Mouse (Mus musculus) hindbrain, embryonic 10.5 days (tissue): Measurements from ENCODE around the gene Grid2ip. TPM values are rescaled to one million over a fixed set of nuclear protein-coding genes. Genes with fewer than 3 reads are reported as not detected.
"Not testable (repeated sequence)": the region's sequence is repeated elsewhere in the genome, so short reads cannot be mapped to it uniquely, and the experiment has no call there.

Experiments
- DNase-seq: peaks from one replicate; pipeline ENCODE4 v3.0.0-alpha.2; 2017; ENCODE audit warnings: low spot score
- H3K27ac ChIP-seq: fragments of 300-500 bp; sonication (generic); 2 replicates; pipeline ENCODE4 v1.5.1; 2016; ENCODE audit warnings: mild to moderate bottlenecking, moderate library complexity
- H3K27me3 ChIP-seq: fragments of 300-500 bp; sonication (generic); 2 replicates; pipeline ENCODE4 v1.6.1; 2016; ENCODE audit warnings: mild to moderate bottlenecking; ENCODE audit not compliant: poor library complexity, insufficient read depth, severe bottlenecking
- H3K36me3 ChIP-seq: fragments of 300-500 bp; sonication (generic); 2 replicates; pipeline ENCODE4 v1.6.1; 2016; ENCODE audit warnings: mild to moderate bottlenecking, moderate library complexity
- H3K4me1 ChIP-seq: fragments of 300-500 bp; sonication (generic); replicated peaks from 2 replicates; pipeline ENCODE4 v1.6.1; 2016; ENCODE audit warnings: mild to moderate bottlenecking
- H3K4me3 ChIP-seq: fragments of 300-500 bp; sonication (generic); 2 replicates; pipeline ENCODE4 v1.5.1; 2016; ENCODE audit warnings: mild to moderate bottlenecking, moderate library complexity
- H3K9me3 ChIP-seq: fragments of 300-500 bp; sonication (generic); 2 replicates; pipeline ENCODE4 v1.6.1; 2016; ENCODE audit warnings: mild to moderate bottlenecking, moderate library complexity
- WGBS: fragments of 180-500 bp; shearing (Covaris S2); methylation state at CpG from one replicate; pipeline ENCODE4 v1.1.7; 2016; 5-methylcytosine and 5-hydroxymethylcytosine counted together
- polyA plus RNA-seq: library from polyadenylated mRNA; unstranded; fragments of >200 nt; fragmentation: Nextera tagmentation; extraction: Ambion mirVana; gene quantifications from 2 replicates; pipeline ENCODE4 v1.2.1, GENCODE M21; 2016

Gene Grid2ip
- polyA plus RNA-seq, 1 experiment from 2014 or later = 0.18 TPM

DNA sequence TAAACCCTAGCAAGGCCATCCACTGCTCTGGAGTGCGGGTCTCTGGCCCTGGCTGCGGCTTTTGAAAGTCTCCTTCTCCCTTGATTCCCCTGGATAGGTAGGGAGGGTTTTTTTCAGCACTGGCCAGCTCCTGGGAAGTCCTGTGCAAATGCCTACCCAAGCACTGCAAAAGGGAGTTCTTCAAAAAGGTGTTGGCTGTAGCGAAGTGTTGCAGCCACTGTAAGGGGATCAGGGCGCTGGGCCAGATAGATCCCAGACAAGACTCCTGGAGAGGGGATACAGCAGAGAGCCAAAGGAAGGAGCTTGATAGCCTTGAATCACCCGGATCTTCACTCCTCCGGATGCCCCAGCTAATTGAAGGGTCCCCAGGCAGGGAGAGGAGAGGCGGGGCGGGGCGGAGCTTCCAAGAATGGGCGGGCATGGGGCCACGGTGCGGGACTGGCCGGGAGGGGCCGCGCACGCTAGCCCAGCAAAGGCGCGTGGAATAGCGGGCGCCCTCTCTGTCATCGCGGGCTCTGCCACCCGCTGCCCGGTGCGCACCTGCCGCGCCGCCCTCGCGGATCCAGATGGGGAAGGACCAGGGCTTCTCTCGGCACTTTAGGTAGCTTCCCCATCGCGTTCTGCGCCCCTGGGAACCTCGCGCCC, 12.6 kb downstream of the Grid2ip start:
- Histone ChIP-seq H3K27me3 (peaks cover 94% of the 10 kb centered on the region), H3K27ac (no peak overlapping the region), H3K4me3 (peak overlapping the region; percentile 46), H3K36me3 (no peaks in the 10 kb centered on the region), H3K9me3 (no peaks in the 10 kb centered on the region), H3K4me1 (peaks cover 24% of the 10 kb centered on the region)
- no peak for DNase-seq
- WGBS = 2% methylated on average over 36 of the region's 36 CpGs

DNA sequence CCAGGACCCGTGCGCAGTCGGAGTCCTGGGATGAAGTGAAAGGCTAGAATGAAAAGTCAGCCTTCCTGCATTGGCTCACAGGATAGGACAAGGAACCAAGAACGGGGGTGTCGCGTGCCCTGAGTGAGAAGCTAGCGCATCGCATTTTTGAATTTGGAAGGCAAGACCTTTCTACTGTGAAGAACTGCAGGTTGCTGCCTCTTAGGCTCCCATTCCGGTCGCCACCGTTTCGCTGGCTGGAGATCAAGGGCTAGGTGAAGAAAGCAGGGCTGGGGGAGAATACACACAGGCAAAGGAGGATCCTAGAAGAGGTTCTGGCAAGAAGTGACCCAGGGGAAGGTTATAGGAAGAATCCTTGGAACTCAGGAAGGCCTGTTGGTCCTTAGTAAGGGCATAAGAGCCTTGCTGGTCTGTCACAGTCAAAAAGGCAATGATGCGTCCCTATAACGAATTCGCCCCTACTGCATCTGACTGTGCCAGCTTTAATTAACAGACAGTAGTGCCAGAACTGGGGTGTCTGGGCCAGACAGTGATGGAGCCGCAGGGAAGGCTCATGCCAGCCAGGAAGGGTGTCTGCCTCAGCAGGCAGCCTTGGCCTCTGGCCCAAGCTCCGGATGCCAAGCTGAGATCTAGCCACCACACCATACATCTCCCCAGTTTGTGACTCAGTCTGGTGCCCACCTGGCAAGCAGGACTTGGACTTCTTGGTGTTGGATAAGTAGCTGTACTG, 13.4 kb downstream of the Grid2ip start:
- Histone ChIP-seq H3K36me3 (no peaks in the 10 kb centered on the region), H3K4me3 (peak overlapping the region; percentile 46; the same call in 1 of the 2 replicates), H3K9me3 (no peaks in the 10 kb centered on the region), H3K27me3 (peaks cover 94% of the 10 kb centered on the region), H3K4me1 (peaks cover 22% of the 10 kb centered on the region), H3K27ac (no peak overlapping the region)
- no peak for DNase-seq
- 26% methylated on average over 17 of the region's 17 CpGs for WGBS

GRCm38 (mm10) chr5:143371146-143371510, 14.0 kb downstream of the Grid2ip start:
- peaks cover 89% of the 10 kb centered on the region for H3K27me3 ChIP-seq
- no peak for DNase-seq
- WGBS = 58% methylated on average over 4 of the region's 4 CpGs
- no peaks in the 10 kb centered on the region for H3K36me3 ChIP-seq
- no peak overlapping the region for H3K4me3 ChIP-seq
- peaks cover under 1% of the 10 kb centered on the region; the same call in 1 of the 2 replicates for H3K9me3 ChIP-seq
- H3K27ac ChIP-seq = no peak overlapping the region
- H3K4me1 ChIP-seq = peaks cover 22% of the 10 kb centered on the region

DNA sequence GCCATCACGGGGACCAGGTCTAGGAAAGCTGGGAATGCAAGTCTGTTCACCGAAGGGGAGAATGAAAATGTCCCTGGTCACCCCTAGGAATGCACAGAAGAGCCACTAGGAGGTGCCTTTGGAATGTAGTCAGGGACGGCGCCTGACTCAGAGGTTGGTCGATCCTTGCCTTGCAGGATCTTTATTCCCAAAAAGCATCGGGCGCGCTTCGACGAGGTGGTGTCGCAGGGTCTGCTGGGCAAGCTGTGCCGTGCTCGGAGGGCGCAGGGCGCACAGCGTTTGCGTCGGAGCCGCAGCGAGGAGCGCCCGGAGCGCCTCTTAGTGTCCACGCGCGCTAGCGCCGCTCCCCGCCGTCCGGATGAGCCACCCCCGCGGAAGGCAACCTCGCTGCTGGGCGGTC, 15.7 kb downstream of the Grid2ip start:
- peak; percentile 30 for DNase-seq
- Histone ChIP-seq H3K4me3 (peak overlapping the region; percentile 43), H3K36me3 (no peaks in the 10 kb centered on the region), H3K27ac (0 out of 2 replicates have a peak overlapping the region, but pooled peaks have one; percentile 1), H3K9me3 (peaks cover 4% of the 10 kb centered on the region; the same call in 1 of the 2 replicates), H3K27me3 (peaks cover 82% of the 10 kb centered on the region), H3K4me1 (peaks cover 22% of the 10 kb centered on the region)
- 3% methylated on average over 35 of the region's 35 CpGs for WGBS

DNA sequence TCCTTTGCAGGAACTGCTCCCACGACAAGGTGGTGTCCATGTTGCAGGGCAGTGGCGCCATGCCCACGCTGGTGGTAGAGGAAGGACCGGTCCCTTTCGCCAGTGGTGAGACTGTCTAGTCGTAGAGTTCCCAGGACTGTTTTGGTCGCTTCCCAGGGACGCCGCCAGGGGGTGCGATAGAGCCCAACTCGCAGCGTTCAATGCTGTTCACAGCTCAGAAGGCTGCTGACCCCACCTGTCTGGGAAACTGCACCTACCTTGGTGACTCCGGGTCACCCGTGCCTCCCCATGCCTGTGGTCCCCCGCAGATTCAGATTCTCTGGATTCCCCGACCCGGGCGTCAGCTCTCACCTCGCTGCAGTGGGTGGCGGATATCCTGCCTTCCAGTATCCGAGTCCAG, 18.1 kb downstream of the Grid2ip start:
- Histone ChIP-seq H3K36me3 (no peaks in the 10 kb centered on the region), H3K27me3 (peaks cover 61% of the 10 kb centered on the region), H3K27ac (no peak overlapping the region), H3K4me1 (peaks cover 13% of the 10 kb centered on the region), H3K9me3 (peaks cover 4% of the 10 kb centered on the region; the same call in 1 of the 2 replicates), H3K4me3 (peak overlapping the region; percentile 35; the same call in 1 of the 2 replicates)
- 11% methylated on average over 21 of the region's 21 CpGs for WGBS
- DNase-seq = peak; percentile 80

DNA sequence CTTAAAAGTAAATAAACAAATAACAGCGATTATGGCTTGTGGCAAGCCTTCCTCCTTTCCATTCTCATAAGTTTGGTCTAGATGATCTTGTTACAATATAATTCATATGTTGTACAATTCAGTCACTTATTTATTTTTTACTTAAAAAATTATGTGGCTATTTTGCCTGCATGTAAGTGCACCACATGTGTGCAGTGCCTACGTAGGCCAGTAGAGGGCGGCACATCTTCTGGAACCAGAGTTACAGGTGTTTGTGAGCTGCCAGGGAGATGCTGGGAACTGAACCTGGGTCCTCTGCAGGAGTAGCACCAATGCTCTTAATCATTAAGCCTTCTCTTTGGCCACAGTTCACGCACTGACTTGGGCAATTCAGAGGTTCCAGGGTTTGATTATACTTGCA, 19.0 kb downstream of the Grid2ip start:
- H3K9me3 ChIP-seq = peaks cover 4% of the 10 kb centered on the region; the same call in 1 of the 2 replicates
- peaks cover 10% of the 10 kb centered on the region for H3K4me1 ChIP-seq
- H3K4me3 ChIP-seq = no peak overlapping the region
- H3K27me3 ChIP-seq = peaks cover 51% of the 10 kb centered on the region
- H3K36me3 ChIP-seq = no peaks in the 10 kb centered on the region
- H3K27ac ChIP-seq = no peak overlapping the region
- WGBS = 81% methylated on average over 4 of the region's 4 CpGs
- no peak for DNase-seq

DNA sequence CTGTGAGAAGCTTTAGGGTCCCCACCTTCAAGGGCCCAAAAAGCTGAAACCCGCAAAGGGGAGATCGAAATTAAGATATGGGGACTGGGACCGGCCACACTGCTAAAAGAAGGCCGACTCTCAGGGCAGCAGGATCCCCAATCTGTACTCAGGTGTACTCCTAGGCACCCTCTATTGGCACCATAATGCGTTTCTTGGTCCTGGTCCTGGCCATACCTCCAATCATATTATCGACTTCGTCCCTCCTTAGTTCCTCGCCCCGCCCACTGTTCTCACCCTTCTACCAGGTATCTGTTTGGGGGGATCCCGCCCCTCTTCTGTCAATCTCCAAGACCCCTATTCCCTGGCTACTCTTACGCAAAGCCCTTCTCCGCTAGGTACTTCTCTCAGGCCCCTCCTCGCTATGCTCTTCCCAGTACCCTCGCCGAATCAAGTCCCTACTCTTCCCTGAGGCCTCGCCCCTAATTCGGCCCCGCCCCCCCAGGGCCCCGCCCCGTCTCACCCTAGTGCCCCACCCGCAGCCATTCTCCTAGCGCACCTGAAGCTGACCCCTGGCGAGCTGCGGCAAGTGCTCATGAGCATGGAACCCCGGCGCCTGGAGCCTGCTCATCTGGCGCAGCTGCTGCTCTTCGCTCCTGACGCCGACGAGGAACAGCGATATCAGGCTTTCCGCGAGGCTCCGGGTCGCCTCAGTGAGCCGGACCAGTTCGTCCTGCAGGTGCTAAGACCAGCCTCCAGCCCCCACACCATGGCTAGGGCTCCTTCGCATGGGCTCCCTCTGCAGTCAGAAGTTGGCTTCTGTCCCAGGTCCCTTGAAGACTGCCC, 29.9 kb downstream of the Grid2ip start:
- peak overlapping the region; percentile 47 for H3K4me3 ChIP-seq
- H3K4me1 ChIP-seq = peaks cover 10% of the 10 kb centered on the region
- WGBS = 10% methylated on average over 39 of the region's 39 CpGs
- H3K27ac ChIP-seq = no peak overlapping the region
- no peaks in the 10 kb centered on the region for H3K9me3 ChIP-seq
- peaks cover 68% of the 10 kb centered on the region for H3K27me3 ChIP-seq
- H3K36me3 ChIP-seq = no peaks in the 10 kb centered on the region
- DNase-seq = peak; percentile 31

DNA sequence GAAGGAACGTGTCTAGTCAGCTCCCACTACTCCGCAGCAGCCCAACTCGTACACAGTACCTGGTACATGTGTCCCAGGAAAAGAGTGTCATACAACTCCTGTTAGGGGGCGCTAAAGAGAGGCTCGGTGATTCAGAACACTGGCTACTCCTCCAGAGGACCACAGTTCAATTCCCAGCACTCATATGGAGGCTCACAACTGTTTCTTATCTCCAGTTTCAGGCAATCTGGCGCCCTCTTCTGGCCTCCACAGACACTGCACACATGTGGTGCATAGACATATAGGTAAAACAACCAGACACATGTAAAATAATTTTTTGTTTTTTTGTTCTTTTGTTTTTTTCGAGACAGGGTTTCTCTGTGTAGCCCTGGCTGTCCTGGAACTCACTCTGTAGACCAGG, 37.0 kb downstream of the Grid2ip start:
- WGBS = 79% methylated on average over 7 of the region's 7 CpGs
- H3K4me1 ChIP-seq = no peaks in the 10 kb centered on the region

GRCm38 (mm10) chr5:143394966-143395365, 37.8 kb downstream of the Grid2ip start:
- H3K36me3 ChIP-seq, H3K4me1 ChIP-seq, H3K9me3 ChIP-seq, DNase-seq, H3K4me3 ChIP-seq, H3K27ac ChIP-seq, H3K27me3 ChIP-seq: not testable (repeated sequence)
- WGBS = 91% methylated on average over 2 of the region's 2 CpGs

More for the DNA sequence above, 37.0 kb downstream of the Grid2ip start:
- no peak overlapping the region for H3K4me3 ChIP-seq
- peaks cover under 1% of the 10 kb centered on the region; the same call in 1 of the 2 replicates for H3K27me3 ChIP-seq
- no peak overlapping the region for H3K27ac ChIP-seq
- no peak for DNase-seq
- peaks cover 6% of the 10 kb centered on the region; the same call in 1 of the 2 replicates for H3K36me3 ChIP-seq
- H3K9me3 ChIP-seq = peaks cover 7% of the 10 kb centered on the region

GRCm38 (mm10) chr5:143395649-143396048, 38.5 kb downstream of the Grid2ip start:
- peaks cover 7% of the 10 kb centered on the region for H3K9me3 ChIP-seq
- no peaks in the 10 kb centered on the region for H3K27me3 ChIP-seq
- H3K36me3 ChIP-seq = peaks cover 9% of the 10 kb centered on the region; the same call in 1 of the 2 replicates
- H3K27ac ChIP-seq = no peak overlapping the region
- no peak overlapping the region for H3K4me3 ChIP-seq
- H3K4me1 ChIP-seq = no peaks in the 10 kb centered on the region
- WGBS = 46% methylated on average over 2 of the region's 2 CpGs
- no peak for DNase-seq

GRCm38 (mm10) chr5:143400501-143400900, 43.4 kb downstream of the Grid2ip start:
- Histone ChIP-seq H3K9me3 (0 out of 2 replicates have a peak, but pooled peaks cover 3% of the 10 kb centered on the region), H3K4me1 (peaks cover 27% of the 10 kb centered on the region), H3K4me3 (no peak overlapping the region), H3K27me3 (no peaks in the 10 kb centered on the region), H3K27ac (no peak overlapping the region), H3K36me3 (peaks cover 13% of the 10 kb centered on the region; the same call in 1 of the 2 replicates)
- no peak for DNase-seq
- WGBS = 90% methylated on average over 12 of the region's 12 CpGs

GRCm38 (mm10) chr5:143401556-143401955, 44.4 kb downstream of the Grid2ip start:
- Histone ChIP-seq H3K36me3 (peaks cover 22% of the 10 kb centered on the region), H3K9me3 (no peaks in the 10 kb centered on the region), H3K4me1 (peaks cover 29% of the 10 kb centered on the region), H3K27ac (no peak overlapping the region), H3K4me3 (no peak overlapping the region), H3K27me3 (no peaks in the 10 kb centered on the region)
- no peak for DNase-seq
- WGBS = 75% methylated on average over 2 of the region's 2 CpGs
